Mouse (Mus musculus): ENCODE measurements around the gene Hlcs. TPM values are rescaled to one million over a fixed set of nuclear protein-coding genes. Genes with fewer than 3 reads are reported as not detected.
A peak's percentile ranks its signal among the peaks of the same experiment; 100 is the strongest.
"Not testable (repeated sequence)": the region's sequence is repeated elsewhere in the genome, so short reads cannot be mapped to it uniquely, and the experiment has no call there.

Gene Hlcs
- total RNA-seq, 2 experiments from 2014 or later, result 16.6 to 17.4 TPM

- H3K27ac ChIP-seq, result no peak overlapping the region
- intact Hi-C loops (cut with DNase I), result no loop called here
- no peak for DNase-seq (ENCODE audit: extremely low spot score in 1 of 2, low spot score in 2 of 2)
Measured at GRCm38 (mm10) chr16:94347080-94347731, 33.8 kb upstream of the Hlcs start.

DNA sequence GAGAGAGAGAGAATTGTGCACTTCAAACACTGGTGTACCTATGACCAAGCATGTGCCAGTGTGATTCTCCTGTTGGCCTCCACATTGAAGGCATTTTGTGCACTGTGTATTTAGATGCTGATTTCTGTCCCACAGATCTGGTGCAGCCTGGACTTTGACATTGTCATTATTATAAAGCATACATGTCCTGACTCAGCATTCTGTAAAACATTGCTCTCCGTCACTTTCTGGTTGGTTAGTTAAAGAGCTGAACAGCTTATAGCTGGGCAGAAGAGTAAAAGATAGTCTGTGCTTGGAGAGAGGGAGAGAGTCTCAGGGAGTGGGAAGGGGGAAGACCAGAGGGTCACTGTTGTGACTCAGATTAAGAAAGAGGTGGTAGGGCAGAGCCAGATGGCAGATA, 32.4 kb upstream of the Hlcs start:
- no peak overlapping the region for H3K4me3 ChIP-seq
- DNase-seq (ENCODE audit: extremely low spot score in 1 of 2, low spot score in 2 of 2), result no peak
- intact Hi-C loops (cut with DNase I), result no loop called here
- TF ChIP-seq CTCF (IDR thresholded peaks at IDR 0.05), result no peak
- H3K27ac ChIP-seq, result no peak overlapping the region

More at GRCm38 (mm10) chr16:94347080-94347731, 33.8 kb upstream of the Hlcs start:
- TF ChIP-seq CTCF (IDR thresholded peaks at IDR 0.05), result no peak
- no peak overlapping the region for H3K4me3 ChIP-seq

DNA sequence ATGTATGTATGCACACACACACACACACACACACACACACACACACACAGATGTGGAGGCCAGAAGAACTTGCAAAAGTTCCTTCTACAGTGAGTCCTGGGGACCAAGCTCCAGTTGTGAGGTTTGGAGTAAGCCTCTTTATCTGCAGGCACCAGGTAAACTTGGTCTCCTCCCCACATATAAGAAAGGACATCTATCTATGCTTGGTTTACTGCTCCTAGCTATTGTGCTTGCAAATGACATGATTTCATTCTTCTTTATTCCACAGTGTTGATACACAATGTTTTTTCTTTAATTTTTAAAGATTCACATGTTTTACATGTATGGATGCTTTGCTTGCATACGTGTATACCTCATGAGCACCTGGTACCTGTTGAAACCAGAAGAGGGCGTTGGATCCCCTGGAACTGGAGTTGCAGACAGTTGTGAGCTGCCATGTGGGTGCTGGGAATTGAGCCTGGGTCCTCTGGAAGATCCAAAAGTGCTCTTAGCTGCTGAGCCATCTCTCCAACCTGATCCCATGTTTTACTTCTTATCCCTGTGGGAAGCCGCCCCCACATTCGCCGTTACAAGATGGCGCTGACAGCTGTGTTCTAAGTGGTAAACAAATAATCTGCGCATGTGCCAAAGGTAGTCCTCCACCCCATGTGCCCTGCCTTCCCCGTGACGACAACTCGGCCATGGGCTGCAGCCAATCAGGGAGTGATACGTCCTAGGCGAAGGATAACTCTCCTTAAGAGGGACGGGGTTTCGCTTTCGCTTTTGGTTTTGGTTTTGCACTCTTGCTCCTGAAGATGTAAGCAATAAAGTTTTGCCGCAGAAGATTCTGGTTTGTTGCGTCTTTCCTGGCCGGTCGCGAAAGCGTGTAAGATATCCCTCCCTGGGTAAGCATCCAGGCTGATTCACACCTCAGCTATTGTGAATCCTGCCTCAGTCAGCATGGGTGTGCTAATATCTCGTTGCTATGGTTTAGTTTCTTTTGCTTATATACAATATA, 26.1 kb upstream of the Hlcs start:
- H3K4me3 ChIP-seq; H3K27ac ChIP-seq; intact Hi-C loops (cut with DNase I); DNase-seq (ENCODE audit: extremely low spot score in 1 of 2, low spot score in 2 of 2): not testable (repeated sequence)

GRCm38 (mm10) chr16:94335656-94336055, 22.3 kb upstream of the Hlcs start:
- no peak overlapping the region for H3K4me3 ChIP-seq
- intact Hi-C loops (cut with DNase I), result no loop called here
- TF ChIP-seq CTCF (IDR thresholded peaks at IDR 0.05), result no peak
- H3K27ac ChIP-seq, result no peak overlapping the region
- DNase-seq (ENCODE audit: extremely low spot score in 1 of 2, low spot score in 2 of 2), result no peak

- DNase-seq (ENCODE audit: extremely low spot score in 1 of 2, low spot score in 2 of 2), result peak in 1 of 2 experiments; percentile 46
- intact Hi-C loops (cut with DNase I), result no loop called here
- Histone ChIP-seq H3K27ac (no peak overlapping the region), H3K4me3 (no peak overlapping the region)
- TF ChIP-seq CTCF (IDR thresholded peaks at IDR 0.05), result peak; percentile 85
Measured at GRCm38 (mm10) chr16:94331886-94332252, 18.5 kb upstream of the Hlcs start.

- no peak for TF ChIP-seq CTCF (IDR thresholded peaks at IDR 0.05)
- no peak overlapping the region for H3K4me3 ChIP-seq
- DNase-seq (ENCODE audit: extremely low spot score in 1 of 2, low spot score in 2 of 2), result no peak
- H3K27ac ChIP-seq, result no peak overlapping the region
- intact Hi-C loops (cut with DNase I), result no loop called here
Measured at GRCm38 (mm10) chr16:94331233-94331885, 18.0 kb upstream of the Hlcs start.

DNA sequence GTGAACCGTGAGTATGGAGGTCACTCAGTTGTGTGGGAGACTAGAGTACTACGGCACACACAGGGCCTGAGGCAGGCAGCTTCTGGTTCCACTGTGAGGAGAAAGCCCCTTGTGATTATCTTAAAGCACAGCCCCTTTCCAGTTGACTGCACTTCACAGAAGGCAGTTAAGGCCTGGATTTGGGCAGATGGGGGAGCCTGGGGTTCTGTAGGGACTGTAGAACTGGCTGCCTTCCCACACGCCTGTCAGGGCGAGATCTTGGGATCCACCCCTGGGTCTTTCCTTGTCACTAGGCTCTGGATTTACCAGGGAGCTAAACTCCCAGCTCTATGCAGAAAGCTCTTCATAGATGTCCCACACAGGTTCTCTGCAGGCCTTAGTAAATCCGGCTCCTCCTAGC, 17.1 kb upstream of the Hlcs start:
- TF ChIP-seq CTCF (IDR thresholded peaks at IDR 0.05), result no peak
- Histone ChIP-seq H3K27ac (no peak overlapping the region), H3K4me3 (no peak overlapping the region)
- intact Hi-C loops (cut with DNase I), result no loop called here
- DNase-seq (ENCODE audit: extremely low spot score in 1 of 2, low spot score in 2 of 2), result no peak

DNA sequence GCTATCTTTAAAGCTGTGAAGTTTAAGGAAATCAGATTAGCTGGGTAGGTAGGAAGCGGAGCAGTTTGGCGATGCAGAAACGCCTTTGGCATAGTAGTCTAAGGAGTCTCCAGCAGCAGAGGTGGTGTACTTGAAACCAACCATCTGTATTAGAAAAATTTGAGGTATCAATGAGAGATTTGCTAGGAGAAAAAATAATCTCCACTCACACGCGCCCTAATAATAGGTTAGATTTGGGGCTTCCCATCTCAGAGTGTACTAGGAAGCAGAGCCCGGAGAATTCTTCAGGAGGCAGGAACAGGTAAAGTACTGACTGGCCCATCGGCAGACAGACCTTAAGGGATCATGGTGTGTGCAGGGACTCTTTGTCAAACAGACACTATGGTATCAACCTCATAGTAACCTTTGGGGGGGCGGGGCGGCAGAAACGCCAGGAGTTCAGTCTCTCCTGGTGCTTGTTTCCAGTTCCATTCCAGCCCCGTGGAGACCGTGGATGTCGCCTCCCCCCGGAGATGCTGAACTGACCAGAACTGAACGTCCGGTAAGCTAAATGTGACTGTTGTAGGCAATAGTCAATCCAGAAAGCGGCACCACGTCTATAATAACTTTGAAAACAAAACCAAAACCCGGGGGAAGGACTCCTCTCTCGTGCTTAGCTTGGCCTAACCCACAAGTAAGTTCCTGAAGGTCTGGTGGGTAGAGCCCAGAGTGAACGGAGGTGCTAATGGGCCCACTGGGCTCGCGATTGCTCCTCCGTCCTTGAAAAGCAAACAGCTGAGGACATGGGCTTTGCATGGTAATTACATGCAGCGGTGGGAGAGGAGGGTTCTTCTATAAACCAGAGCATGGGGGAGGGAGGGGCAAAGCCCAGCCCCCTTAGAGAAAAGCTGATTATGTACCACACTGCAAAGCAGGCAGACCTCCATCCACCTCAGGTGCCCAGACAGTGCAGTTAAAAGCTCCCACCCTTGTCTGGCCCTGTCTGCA, 15.8 kb upstream of the Hlcs start:
- Histone ChIP-seq H3K27ac (no peak overlapping the region), H3K4me3 (no peak overlapping the region)
- intact Hi-C loops (cut with DNase I), result loop anchor here (5.0 kb wide), 1 partner anchor 62 kb away; no protein-coding TSS in a partner anchor
- DNase-seq (ENCODE audit: extremely low spot score in 1 of 2, low spot score in 2 of 2), result no peak
- no peak for TF ChIP-seq CTCF (IDR thresholded peaks at IDR 0.05)

DNA sequence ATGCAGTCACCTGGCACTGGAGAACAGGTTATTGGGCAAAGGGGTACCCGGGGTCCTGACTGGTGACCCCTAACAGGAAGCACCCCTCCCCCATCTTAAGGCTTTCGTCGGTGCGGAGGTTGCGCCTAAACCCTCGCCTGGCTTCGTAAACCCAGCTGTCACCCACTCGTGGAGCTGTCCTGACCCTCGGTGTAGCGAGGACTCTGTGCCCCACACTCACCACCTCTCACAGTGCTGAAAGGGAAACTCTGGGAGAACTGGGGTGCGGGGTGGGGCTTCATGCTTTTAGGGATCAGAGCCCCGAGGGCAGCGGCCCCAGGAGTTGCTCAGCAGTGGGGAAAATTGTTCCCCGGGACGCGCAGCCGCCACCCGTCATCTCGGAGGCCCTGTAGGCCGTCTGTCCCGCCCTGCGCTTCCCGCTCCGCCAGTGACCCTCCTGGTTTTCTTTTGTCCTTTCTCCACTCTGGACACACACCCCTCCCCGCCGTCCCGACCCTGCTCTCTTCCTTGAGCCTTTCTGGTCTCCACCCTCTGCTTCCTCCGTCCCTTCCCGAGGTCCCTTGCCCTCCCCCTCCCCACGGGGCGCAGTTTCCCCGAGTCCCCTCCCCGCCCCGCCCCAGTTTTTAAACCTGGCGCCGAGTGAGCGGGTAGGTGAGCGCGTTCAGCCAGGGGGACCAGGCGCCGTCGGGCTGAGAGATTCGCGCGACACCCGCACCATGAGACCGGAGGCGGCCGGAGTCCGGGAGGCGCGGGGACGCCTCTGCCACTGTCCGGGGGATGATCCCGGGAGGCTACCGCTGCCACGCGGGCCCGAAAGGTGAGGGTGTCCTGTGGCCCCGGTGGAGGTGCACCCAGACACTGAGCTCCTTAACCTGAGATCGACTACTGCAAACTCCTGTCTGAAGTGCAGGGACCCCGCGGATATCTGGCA, 14.7 kb upstream of the Hlcs start, which contains the start of gene Ripply3:
Gene Ripply3, plus strand, starts transcription at position 640 of the 931 bp plus-strand sequence.
- H3K4me3 ChIP-seq, result peak within 1 kb of the TSS; percentile 43
- no peak within 1 kb of the TSS for H3K27ac ChIP-seq
- DNase-seq (ENCODE audit: extremely low spot score in 1 of 2, low spot score in 2 of 2), result no peak
- intact Hi-C loops (cut with DNase I), result loop anchor here (5.0 kb wide), 1 partner anchor 61 kb away; no protein-coding TSS in a partner anchor
- TF ChIP-seq CTCF (IDR thresholded peaks at IDR 0.05), result no peak

DNA sequence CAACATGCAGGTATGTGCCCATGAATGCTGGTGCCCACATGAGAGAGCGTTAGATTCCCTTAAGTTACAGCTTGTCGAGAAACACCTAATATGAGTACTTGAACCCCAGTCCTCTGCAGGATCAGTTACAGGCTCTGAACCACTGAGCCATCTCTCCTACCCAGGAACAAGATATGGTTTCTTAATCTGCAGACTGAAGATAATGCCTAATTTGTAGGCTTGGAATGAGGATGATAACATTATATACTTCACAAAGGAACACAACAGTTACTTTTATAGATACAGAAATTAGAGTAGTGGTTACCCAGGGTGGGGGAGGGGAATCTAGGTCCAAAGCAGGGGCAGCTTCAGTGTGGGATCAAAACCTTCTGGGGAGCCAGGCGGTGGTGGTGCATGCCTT, 12.6 kb upstream of the Hlcs start:
- no peak for TF ChIP-seq CTCF (IDR thresholded peaks at IDR 0.05)
- Histone ChIP-seq H3K27ac (no peak overlapping the region), H3K4me3 (no peak overlapping the region)
- intact Hi-C loops (cut with DNase I), result loop anchor here (5.0 kb wide), 1 partner anchor 59 kb away; no protein-coding TSS in a partner anchor
- no peak for DNase-seq (ENCODE audit: extremely low spot score in 1 of 2, low spot score in 2 of 2)

Measured in left cerebral cortex, adult 2 months (tissue).